13 mouse cellular contexts compared by ENCODE assay signal in genomic region chr19:43957402-43957801, GRCm38 (mm10). TPM values are rescaled to one million over a fixed set of nuclear protein-coding genes. Genes with fewer than 3 reads are reported as not detected.
DNase-seq lines count a peak whose midpoint lies in the region; ATAC-seq and TF ChIP-seq lines count a peak whose summit lies in the region.
"Had no signal": no experiment of that assay in that cellular context is flagged by ENCODE, and none has a peak within 500 bp of the region (broad histone marks: within the 10 kb centered on the region; RNA-seq: fewer than 3 reads in every experiment).

No protein-coding gene starts in this region.

- H3K9me3 ChIP-seq in kidney, postnatal 0 days (replicated peaks; ENCODE audit: low read length): no peaks in the 10 kb centered on the region
- H3K9me3 ChIP-seq: midbrain, embryonic 15.5 days had no signal

- no peak overlapping the region for H3K4me3 ChIP-seq in kidney, postnatal 0 days (replicated peaks; ENCODE audit: low read depth, low read length)
- H3K4me3 ChIP-seq in small intestine, adult 2 months (ENCODE audit: low read depth, low read length): no peak overlapping the region
- H3K4me3 ChIP-seq: midbrain, embryonic 15.5 days had no signal

- TF ChIP-seq POLR2A in small intestine, adult 2 months (IDR thresholded peaks at IDR 0.05; ENCODE audit: low read depth, low read length): no peak

- H3K27me3 ChIP-seq in kidney, postnatal 0 days (ENCODE audit: insufficient read depth, low read length): no peaks in the 10 kb centered on the region
- no peaks in the 10 kb centered on the region for H3K27me3 ChIP-seq in small intestine, adult 2 months (ENCODE audit: control insufficient read depth, insufficient read depth, low read length)
- H3K27me3 ChIP-seq: midbrain, embryonic 15.5 days had no signal

- 8% methylated on average over 4 of the region's 4 CpGs for WGBS in kidney, postnatal 0 days
- WGBS in small intestine, adult 2 months: 17% methylated on average over 4 of the region's 4 CpGs

- no peak for ATAC-seq in kidney, postnatal 0 days (replicated peaks; ENCODE audit: low FRiP score, low read depth)
- ATAC-seq: midbrain, embryonic 15.5 days had no signal

- no peak overlapping the region for H3K27ac ChIP-seq in kidney, postnatal 0 days
- H3K27ac ChIP-seq in small intestine, adult 2 months (ENCODE audit: insufficient read depth, low read depth, low read length): peak overlapping the region; percentile 92
- H3K27ac ChIP-seq: macrophage; midbrain, embryonic 15.5 days had no signal

- H3K4me1 ChIP-seq in kidney, postnatal 0 days (replicated peaks; ENCODE audit: insufficient read depth, low read length): no peaks in the 10 kb centered on the region
- H3K4me1 ChIP-seq in small intestine, adult 2 months (ENCODE audit: control insufficient read depth, insufficient read depth, insufficient read length, low read length): peaks cover 17% of the 10 kb centered on the region
- H3K4me1 ChIP-seq: midbrain, embryonic 15.5 days had no signal

- no peak overlapping the region for H3K9ac ChIP-seq in kidney, postnatal 0 days (ENCODE audit: low read depth, low read length)
- H3K9ac ChIP-seq: midbrain, embryonic 15.5 days had no signal

- no peak for TF ChIP-seq CTCF in kidney, postnatal 0 days (IDR thresholded peaks at IDR 0.05; ENCODE audit: low read depth)
- TF ChIP-seq CTCF in small intestine, adult 2 months (IDR thresholded peaks at IDR 0.05; ENCODE audit: extremely low read depth, insufficient read length, insufficient replicate concordance, low read depth, low read length): no peak

- peak; percentile 27 for DNase-seq in embryo, embryonic 11 days
- no peak for DNase-seq in embryo, embryonic 9.5 days (ENCODE audit: extremely low spot score)
- peak; percentile 77 for DNase-seq in kidney, postnatal 0 days (ENCODE audit: low spot score)
- no peak for DNase-seq in kidney, postnatal 10 days
- DNase-seq in right cerebral cortex, postnatal 25 days: peak; percentile 8
- DNase-seq in right cerebral cortex, adult 2 months (ENCODE audit: low spot score in 2 of 2): no peak
- no peak for DNase-seq in layer of hippocampus, adult 11-12 months (ENCODE audit: low spot score)
- DNase-seq: cerebellum, adult 2 months; kidney, postnatal 14 days; liver had no signal

- no peaks in the 10 kb centered on the region for H3K36me3 ChIP-seq in kidney, postnatal 0 days (ENCODE audit: insufficient read depth, low read length)
- no peaks in the 10 kb centered on the region for H3K36me3 ChIP-seq in small intestine, adult 2 months (ENCODE audit: control insufficient read depth, insufficient read depth, low read length)
- H3K36me3 ChIP-seq: midbrain, embryonic 15.5 days had no signal

- H3K4me2 ChIP-seq in kidney, postnatal 0 days (ENCODE audit: low read length): no peak overlapping the region
- H3K4me2 ChIP-seq: midbrain, embryonic 15.5 days had no signal

RNA-seq across cellular contexts. Expression of gene Dnmbp, which starts 17.4 kb away (rescaled TPM):
- polyA plus RNA-seq in kidney, postnatal 0 days (2015; fragmentation: Nextera tagmentation; extraction: Ambion mirVana): 19.2 and 20.7 TPM in 2 replicates
- polyA plus RNA-seq in small intestine, adult 2 months (2012; rRNA removed): 19.4 and 53.4 TPM in 2 replicates

RNA-seq across cellular contexts. Expression of gene Cpn1, which starts 29.0 kb away (rescaled TPM):
- 82.1 and 94.2 TPM in 2 replicates for polyA plus RNA-seq in kidney, postnatal 0 days (2015; fragmentation: Nextera tagmentation; extraction: Ambion mirVana)
- 0.96 and 11.3 TPM in 2 replicates for polyA plus RNA-seq in small intestine, adult 2 months (2012; rRNA removed)
- polyA plus RNA-seq: macrophage had no signal

Comparison
In these comparisons a context has a peak if more than half of its experiments do, and no peak if none do; other contexts are left out.
1. DNase-seq: peak in embryo, embryonic 11 days (single experiment), kidney, postnatal 0 days (single experiment) and right cerebral cortex, postnatal 25 days (single experiment); none in embryo, embryonic 9.5 days (single experiment), kidney, postnatal 10 days (single experiment), right cerebral cortex, adult 2 months (0 of 2) and layer of hippocampus, adult 11-12 months (single experiment).